Mouse (Mus musculus) c-Kit-negative CD71-positive TER-119-positive erythroid progenitor cells, embryonic 14.5 days (primary cell): ENCODE data around the gene Olfr279.

ENCODE experiments used
- DNase-seq: peaks from one replicate; pipeline ENCODE4 v3.0.0-alpha.2; 2013; ENCODE audit warnings: low read depth, low spot score

The Olfr279 gene

GRCm38 (mm10) chr15:98492102-98492501 lies at the start of gene Olfr279:
Olfr279 (plus strand) TSS chr15:98492402.
- no peak for DNase-seq

DNA sequence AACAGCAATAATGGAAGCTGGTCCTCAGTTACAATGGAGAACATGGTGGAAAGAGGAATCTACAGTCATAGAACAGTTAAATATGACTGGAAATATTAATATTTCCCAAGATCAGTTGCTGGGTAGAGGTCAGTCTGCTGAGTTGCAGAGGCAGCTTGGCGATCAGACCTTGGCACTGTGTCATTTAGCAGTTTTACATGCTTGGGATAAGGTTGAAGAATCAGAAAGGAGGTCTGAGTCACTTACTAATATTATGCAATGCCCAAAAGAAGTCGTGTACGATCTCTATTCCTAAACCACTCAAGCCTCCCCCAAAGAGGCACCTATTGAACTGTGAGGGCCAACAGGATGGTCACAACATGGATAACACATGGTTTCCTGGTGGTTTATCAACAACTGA lies 47.6 kb upstream of the Olfr279 start:
- no peak for DNase-seq

- DNase-seq: no peak
Observed at GRCm38 (mm10) chr15:98448521-98448920, 43.7 kb upstream of the Olfr279 start.

DNA sequence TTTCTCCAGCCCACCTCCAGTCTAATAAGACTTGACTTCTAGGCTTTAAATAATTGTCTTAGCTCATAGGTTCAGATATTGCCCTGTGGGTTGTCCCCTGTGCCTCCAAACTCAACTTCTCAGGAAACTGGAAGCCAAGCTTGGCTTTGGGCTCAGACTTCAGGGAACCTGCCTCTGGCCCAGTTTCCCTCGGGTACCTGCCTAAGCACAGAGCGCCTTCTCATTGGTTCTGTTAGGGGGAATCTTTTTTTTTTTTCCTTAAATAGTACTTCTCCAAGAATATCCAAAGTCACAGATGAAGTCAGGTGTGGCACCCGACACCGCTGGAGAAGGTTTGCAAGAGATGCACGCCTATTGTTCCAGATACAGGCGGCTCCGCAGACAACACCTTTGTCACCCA lies 39.9 kb upstream of the Olfr279 start, which contains the start of gene Olfr281:
Gene Olfr281, plus strand, starts transcription at position 301 of the 400 bp plus-strand sequence.
- no peak for DNase-seq

DNA sequence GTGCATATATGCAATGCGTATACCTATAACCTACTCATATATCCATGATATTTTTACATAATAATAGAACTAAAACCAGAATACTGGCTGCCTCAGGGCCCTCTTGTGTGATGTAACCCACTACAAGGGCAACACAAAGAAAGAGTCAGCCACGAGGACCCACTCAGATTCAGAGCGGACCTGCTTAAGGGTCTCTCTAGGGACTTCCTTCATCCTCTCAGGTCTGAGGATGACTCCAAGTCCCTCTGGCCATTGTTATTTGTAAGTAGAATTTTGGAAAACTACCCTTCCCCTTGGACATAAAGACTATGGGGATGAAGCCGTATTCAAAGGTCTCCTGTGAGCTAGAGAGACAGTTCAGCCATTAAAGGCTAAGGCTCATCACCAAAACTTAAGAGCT lies 22.6 kb upstream of the Olfr279 start, which contains the start of gene OR5BS1P:
Gene OR5BS1P, plus strand, starts transcription at position 301 of the 400 bp plus-strand sequence.
- DNase-seq: no peak

DNA sequence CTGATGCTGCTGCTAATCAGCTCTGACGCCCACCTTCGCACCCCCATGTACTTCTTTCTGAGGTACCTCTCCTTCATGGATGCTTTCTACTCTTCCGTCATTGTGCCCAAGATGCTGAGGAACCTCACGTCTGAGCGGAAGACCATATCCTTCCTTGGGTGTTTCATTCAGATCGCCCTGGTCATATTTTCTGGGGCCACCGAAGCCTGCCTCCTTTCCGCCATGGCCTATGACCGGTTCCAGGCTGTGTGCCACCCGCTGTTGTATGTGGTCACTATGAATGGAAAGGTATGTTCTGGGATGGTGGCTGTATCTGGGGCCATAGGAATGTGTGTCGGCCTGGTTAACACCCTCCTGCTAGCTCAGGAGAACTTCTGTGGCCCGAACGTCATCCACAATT lies 20.7 kb upstream of the Olfr279 start:
- no peak for DNase-seq

GRCm38 (mm10) chr15:98474958-98475357 lies 17.2 kb upstream of the Olfr279 start:
- no peak for DNase-seq

GRCm38 (mm10) chr15:98475382-98475781 lies 16.8 kb upstream of the Olfr279 start:
- peak; percentile 13 for DNase-seq

DNA sequence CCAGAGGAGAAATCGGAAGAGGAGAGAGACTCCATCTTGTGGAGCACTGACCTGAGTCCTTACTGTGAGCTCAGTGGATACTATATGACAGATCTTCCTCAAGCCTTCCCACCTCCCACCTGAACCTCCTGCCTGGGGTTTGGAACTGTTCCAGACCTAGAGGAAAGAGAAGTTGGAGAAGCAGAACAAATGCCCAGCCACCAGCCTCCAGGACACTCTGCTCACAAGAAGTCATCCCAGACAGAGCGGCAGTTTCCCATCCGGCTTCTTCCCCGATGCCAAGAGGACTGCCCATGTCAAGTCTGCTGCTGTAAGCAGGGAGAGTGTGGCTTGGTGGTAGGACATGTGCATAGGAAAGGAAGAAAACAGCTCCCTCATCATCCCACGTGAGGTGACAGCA lies 15.9 kb upstream of the Olfr279 start:
- no peak for DNase-seq

- no peak for DNase-seq
Observed at GRCm38 (mm10) chr15:98479568-98480102, 12.6 kb upstream of the Olfr279 start.

GRCm38 (mm10) chr15:98482701-98483100 lies 9.5 kb upstream of the Olfr279 start, which contains the start of gene Lalba:
Lalba (minus strand) TSS chr15:98482721.
- no peak for DNase-seq

DNA sequence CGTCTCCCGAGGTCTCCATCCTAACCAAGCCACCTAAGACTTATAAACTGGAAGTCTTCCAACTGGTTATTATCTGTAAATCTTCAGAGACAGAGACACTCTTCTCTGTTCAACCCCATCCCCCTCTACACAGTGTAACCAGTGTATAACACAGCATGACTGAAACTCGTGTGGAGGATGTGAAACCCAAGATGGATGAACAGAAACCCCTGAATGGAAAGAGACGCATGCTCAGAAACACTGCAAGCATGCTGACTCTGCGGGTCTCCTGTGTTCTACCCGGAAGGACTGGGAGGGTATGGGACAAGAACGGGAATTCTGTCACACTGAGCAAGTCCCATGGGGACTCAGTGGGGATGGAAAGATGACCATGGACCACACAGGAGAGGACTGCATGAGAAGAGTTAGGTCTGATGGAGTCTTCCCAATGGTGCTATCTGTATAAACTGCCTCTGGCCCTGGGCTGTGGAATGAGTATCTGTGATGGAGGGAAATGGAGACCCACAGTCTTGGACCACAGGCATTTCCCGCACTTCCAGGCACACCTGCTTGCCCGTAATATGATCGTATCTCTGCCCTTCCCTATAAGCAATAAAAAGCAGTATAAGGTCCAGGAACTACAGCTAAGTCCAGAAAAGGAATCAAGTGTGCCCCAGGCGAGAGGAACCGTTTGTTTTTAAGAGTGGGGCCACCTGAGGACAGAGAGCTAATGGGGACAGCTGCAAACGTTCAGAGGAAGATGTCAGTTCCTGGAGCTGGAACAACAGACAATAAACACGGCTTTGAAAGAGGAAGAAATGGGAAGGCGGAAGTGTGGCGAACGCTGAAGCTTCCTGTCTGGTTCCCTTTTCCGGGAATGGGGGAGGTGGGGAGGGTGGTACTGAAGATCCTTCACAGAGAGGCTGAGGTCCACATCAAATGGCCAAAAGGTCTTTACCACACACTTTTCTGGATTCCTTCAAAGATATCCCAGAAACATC lies 8.0 kb upstream of the Olfr279 start:
- no peak for DNase-seq

DNA sequence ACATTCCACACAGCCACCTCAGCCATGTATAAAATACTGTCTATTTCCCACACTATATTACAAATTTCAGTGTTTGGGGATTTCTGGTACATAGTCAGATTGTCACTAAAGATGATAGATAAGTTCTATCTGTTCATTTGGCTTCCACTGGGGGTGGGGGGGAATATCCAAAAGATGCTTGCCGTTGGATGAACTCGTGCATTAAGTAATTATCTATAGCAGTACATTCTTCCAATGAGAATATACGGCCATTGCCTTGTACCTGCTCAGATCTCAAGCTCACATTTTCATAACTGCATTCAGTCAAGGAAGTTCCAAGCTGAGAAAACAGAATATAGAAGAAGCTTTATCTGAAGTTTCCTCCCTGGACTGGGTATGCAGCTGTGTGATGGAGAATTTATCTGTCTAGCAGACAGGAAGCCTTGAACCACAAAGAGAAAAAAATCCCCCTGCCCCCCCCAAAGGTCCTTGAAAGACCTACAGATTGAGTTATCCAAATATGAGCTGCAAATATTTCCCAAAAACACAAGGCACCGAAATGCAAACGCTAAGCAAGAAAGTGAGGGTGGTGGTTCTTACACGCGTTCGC lies 5.7 kb upstream of the Olfr279 start:
- DNase-seq: no peak

DNA sequence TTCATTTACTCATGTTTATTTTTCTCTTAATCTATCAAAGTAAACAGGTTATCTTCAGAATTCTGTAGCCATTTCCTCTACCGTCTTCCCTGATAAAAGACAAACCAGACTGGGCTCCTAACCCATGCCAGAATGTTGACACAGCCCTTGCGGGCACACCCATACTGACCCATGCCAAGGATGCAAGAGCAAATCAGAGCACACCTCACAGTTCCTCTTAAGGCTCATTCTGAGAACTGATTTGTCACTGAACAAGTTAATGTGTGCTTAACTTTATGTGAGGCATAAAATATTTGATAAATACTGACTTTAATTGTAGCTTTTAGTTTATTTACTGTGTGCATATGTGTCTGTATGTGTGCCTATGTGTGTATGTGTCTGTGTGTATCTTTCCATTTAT lies 870 bp upstream of the Olfr279 start:
- no peak for DNase-seq

- no peak for DNase-seq
Observed at GRCm38 (mm10) chr15:98497631-98498030, 5.4 kb downstream of the Olfr279 start.

DNA sequence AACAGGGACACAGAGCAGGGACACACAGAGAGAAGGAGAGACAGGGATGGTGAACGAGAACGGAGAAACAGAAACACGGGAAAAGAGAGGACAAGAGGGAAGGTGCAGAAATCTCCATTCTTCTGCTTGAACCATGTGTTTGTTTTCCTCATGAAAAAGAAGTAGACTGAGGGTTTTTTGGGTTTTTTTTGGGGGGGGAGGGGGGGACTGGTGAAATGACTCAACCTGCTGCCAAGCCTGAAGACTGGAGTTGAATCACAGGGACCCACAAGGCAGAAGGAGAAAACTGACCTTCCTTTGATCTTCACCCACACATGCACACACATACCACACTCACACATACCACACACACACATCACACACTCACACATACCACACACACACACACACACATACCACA lies 11.1 kb downstream of the Olfr279 start:
- DNase-seq: no peak

GRCm38 (mm10) chr15:98504514-98504913 lies 12.3 kb downstream of the Olfr279 start:
- peak; percentile 40 for DNase-seq

DNA sequence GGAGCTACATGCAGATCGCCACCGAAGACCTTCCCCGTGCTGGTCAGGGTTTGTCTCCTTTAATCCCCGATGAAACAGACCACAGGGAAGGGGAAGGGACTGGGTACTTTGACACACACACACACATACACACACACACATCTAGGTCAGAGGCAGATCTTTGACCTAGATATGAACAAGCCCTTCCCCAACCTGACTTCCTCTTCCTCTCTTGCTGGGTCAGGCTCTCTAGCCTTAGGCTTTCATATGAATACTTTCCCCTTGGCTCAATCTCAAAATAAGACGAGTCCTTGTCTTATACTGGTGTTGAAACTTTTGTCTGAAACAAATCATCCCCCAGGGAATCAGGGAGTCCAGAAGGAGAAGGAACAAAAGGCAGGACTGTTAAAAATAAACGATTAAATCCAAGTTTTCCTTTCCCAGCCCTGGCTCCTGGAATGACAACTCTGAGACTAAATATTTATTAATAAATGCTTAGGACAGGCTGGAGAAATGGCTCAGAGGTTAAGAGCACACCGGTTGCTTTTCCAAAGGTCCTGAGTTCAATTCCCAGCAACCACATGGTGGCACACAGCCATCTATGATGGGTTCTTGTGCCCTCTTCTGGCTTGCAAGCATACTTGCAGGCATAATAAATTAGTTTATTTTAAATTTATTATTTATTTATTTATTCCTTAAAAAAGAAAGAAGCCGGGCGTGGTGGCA lies 14.2 kb downstream of the Olfr279 start:
- DNase-seq: no peak

- no peak for DNase-seq
Observed at GRCm38 (mm10) chr15:98507321-98507720, 15.1 kb downstream of the Olfr279 start.

GRCm38 (mm10) chr15:98509387-98509786 lies 17.2 kb downstream of the Olfr279 start:
- DNase-seq: no peak

- DNase-seq: peak; percentile 62
Observed at GRCm38 (mm10) chr15:98510438-98511385, 18.5 kb downstream of the Olfr279 start.
